In genomic region chr4:101265523-101265922, GRCm38 (mm10) we compare ENCODE assay signal across 8 mouse cellular contexts. TPM values are rescaled to one million over a fixed set of nuclear protein-coding genes. Genes with fewer than 3 reads are reported as not detected.
DNase-seq lines count a peak whose midpoint lies in the region; ATAC-seq and TF ChIP-seq lines count a peak whose summit lies in the region.

No protein-coding gene starts in this region.

- TF ChIP-seq CTCF in lung, adult 2 months (IDR thresholded peaks at IDR 0.05; ENCODE audit: insufficient read depth, low read length), result no peak

- no peaks in the 10 kb centered on the region for H3K9me3 ChIP-seq in embryonic facial prominence, embryonic 13.5 days
- no peaks in the 10 kb centered on the region for H3K9me3 ChIP-seq in intestine, embryonic 16.5 days (ENCODE audit: control insufficient read depth, low read length)
- no peaks in the 10 kb centered on the region for H3K9me3 ChIP-seq in neural tube, embryonic 14.5 days (ENCODE audit: control insufficient read depth, low read length)

- WGBS in lung, adult 2 months, result 35% methylated on average over 7 of the region's 7 CpGs
- WGBS in embryonic facial prominence, embryonic 13.5 days, result 27% methylated on average over 6 of the region's 7 CpGs
- 15% methylated on average over 7 of the region's 7 CpGs for WGBS in intestine, embryonic 16.5 days
- WGBS in neural tube, embryonic 14.5 days, result 29% methylated on average over 6 of the region's 7 CpGs

- peaks cover 14% of the 10 kb centered on the region for H3K4me1 ChIP-seq in lung, adult 2 months (ENCODE audit: control insufficient read depth, insufficient read depth, low read length)
- H3K4me1 ChIP-seq in embryonic facial prominence, embryonic 13.5 days, result peaks cover 6% of the 10 kb centered on the region
- H3K4me1 ChIP-seq in intestine, embryonic 16.5 days (ENCODE audit: control insufficient read depth, insufficient read depth, low read length), result peaks cover 5% of the 10 kb centered on the region; the same call in 1 of the 2 replicates
- H3K4me1 ChIP-seq in neural tube, embryonic 14.5 days (ENCODE audit: control insufficient read depth, insufficient read depth, low read length), result no peaks in the 10 kb centered on the region

- H3K4me3 ChIP-seq in lung, adult 2 months (replicated peaks; ENCODE audit: extremely low read depth, low read depth, low read length), result peak overlapping the region; percentile 7
- H3K4me3 ChIP-seq in embryonic facial prominence, embryonic 13.5 days, result peak overlapping the region; percentile 80
- H3K4me3 ChIP-seq in intestine, embryonic 16.5 days (ENCODE audit: low read length), result peak overlapping the region; percentile 99
- H3K4me3 ChIP-seq in neural tube, embryonic 14.5 days (ENCODE audit: low read depth, low read length), result peak overlapping the region; percentile 100

- 0 out of 2 replicates have a peak overlapping the region, but pooled peaks have one; percentile 74 for H3K27ac ChIP-seq in embryonic facial prominence, embryonic 13.5 days
- no peak overlapping the region for H3K27ac ChIP-seq in intestine, embryonic 16.5 days (ENCODE audit: low read length)
- no peak overlapping the region for H3K27ac ChIP-seq in neural tube, embryonic 14.5 days (ENCODE audit: low read depth, low read length)

- H3K36me3 ChIP-seq in embryonic facial prominence, embryonic 13.5 days, result no peaks in the 10 kb centered on the region
- no peaks in the 10 kb centered on the region for H3K36me3 ChIP-seq in intestine, embryonic 16.5 days (ENCODE audit: control insufficient read depth, insufficient read depth, low read length)
- no peaks in the 10 kb centered on the region for H3K36me3 ChIP-seq in neural tube, embryonic 14.5 days (ENCODE audit: control insufficient read depth, insufficient read depth, low read length)

- no peak for DNase-seq in lung, adult 2 months
- DNase-seq in lung, postnatal 14 days, result no peak
- no peak for DNase-seq in urinary bladder, postnatal 10 days (ENCODE audit: low spot score)
- no peak for DNase-seq in thymus, adult 18-20 months

- no peak for TF ChIP-seq POLR2A in lung, adult 2 months (IDR thresholded peaks at IDR 0.05; ENCODE audit: borderline replicate concordance, extremely low read depth, low read depth, low read length)

- no peak for ATAC-seq in embryonic facial prominence, embryonic 13.5 days (ENCODE audit: insufficient number of reproducible peaks, insufficient read depth, low FRiP score, low TSS enrichment, low read depth)
- peak; percentile 37; the same call in 1 of the 2 replicates for ATAC-seq in intestine, embryonic 16.5 days
- no peak for ATAC-seq in neural tube, embryonic 14.5 days (ENCODE audit: low read depth)
- no peak for ATAC-seq in frontal cortex, adult (ENCODE audit: low TSS enrichment)

- peak overlapping the region; percentile 80 for H3K4me2 ChIP-seq in embryonic facial prominence, embryonic 13.5 days
- peak overlapping the region; percentile 42; the same call in 1 of the 2 replicates for H3K4me2 ChIP-seq in intestine, embryonic 16.5 days (ENCODE audit: low read depth, low read length)
- peak overlapping the region; percentile 84; the same call in 1 of the 2 replicates for H3K4me2 ChIP-seq in neural tube, embryonic 14.5 days (ENCODE audit: low read depth, low read length)

- H3K9ac ChIP-seq in embryonic facial prominence, embryonic 13.5 days, result no peak overlapping the region
- 0 out of 2 replicates have a peak overlapping the region, but pooled peaks have one; percentile 98 for H3K9ac ChIP-seq in intestine, embryonic 16.5 days (ENCODE audit: low read depth, low read length)
- H3K9ac ChIP-seq in neural tube, embryonic 14.5 days (replicated peaks; ENCODE audit: low read depth, low read length), result no peak overlapping the region

- no peaks in the 10 kb centered on the region for H3K27me3 ChIP-seq in embryonic facial prominence, embryonic 13.5 days
- H3K27me3 ChIP-seq in intestine, embryonic 16.5 days (replicated peaks; ENCODE audit: control insufficient read depth, insufficient read depth, low read length), result no peaks in the 10 kb centered on the region
- no peaks in the 10 kb centered on the region; the same call in 1 of the 2 replicates for H3K27me3 ChIP-seq in neural tube, embryonic 14.5 days (ENCODE audit: control insufficient read depth, insufficient read depth, low read length)

RNA-seq across cellular contexts. Expression of gene Jak1, which starts 0.4 kb away (rescaled TPM):
- polyA plus RNA-seq in lung, adult 2 months (2012; rRNA removed), result 45.2 and 55.1 TPM in 2 replicates
- 72.2 and 83.4 TPM in 2 replicates for polyA plus RNA-seq in embryonic facial prominence, embryonic 13.5 days (2015; fragmentation: Nextera tagmentation; extraction: Ambion mirVana)
- 66.7 and 67.9 TPM in 2 replicates for polyA plus RNA-seq in intestine, embryonic 16.5 days (2015; fragmentation: Nextera tagmentation; extraction: Ambion mirVana)
- polyA plus RNA-seq in neural tube, embryonic 14.5 days (2014; fragmentation: Nextera tagmentation; extraction: Ambion mirVana), result 113 and 119 TPM in 2 replicates

Comparison
In these comparisons a context has a peak if more than half of its experiments do, and no peak if none do; other contexts are left out.
1. H3K4me3 ChIP-seq: peak in every context shown above with its lines; median percentile 100 in neural tube, embryonic 14.5 days; 99 in intestine, embryonic 16.5 days; 80 in embryonic facial prominence, embryonic 13.5 days; 7 in lung, adult 2 months.